Mouse (Mus musculus): ENCODE data around the gene Npas1.

DNA sequence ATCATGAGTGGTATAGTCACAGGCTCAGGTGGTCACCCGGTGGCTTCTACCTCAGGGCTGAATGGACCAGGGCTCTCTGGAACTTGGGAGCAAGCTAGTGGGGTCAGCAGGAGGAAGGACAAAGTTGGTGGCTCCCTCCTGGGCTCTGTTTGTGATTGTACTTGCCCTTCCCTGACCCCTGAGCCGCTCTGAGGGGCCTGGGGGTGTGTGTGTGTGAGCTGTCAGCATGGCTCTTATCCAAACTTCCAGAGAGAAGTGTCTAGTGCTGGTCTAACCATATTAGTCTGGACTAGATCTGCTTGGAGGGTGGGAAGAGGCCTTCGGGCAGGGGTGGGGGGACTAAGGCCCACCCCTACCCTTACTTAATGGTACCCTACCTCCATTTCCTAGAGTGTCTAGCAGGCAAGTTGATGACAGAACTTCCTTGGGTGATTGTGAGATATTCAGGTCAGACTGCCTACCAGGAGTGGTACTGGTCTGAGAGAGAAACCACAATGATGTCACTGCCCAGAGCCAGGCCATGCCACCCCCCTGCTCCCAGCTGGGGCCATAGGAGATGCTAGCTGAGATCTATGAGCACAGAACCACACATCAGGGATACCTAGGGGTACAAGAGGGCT, 44.1 kb downstream of the Npas1 start:
- TF ChIP-seq ZC3H11A (IDR thresholded peaks at IDR 0.05; ENCODE audit: borderline replicate concordance, low read depth, low read length) (no peak), CHD2 (IDR thresholded peaks at IDR 0.05; ENCODE audit: low read depth, low read length) (no peak), MAFK (IDR thresholded peaks at IDR 0.05; ENCODE audit: insufficient read depth, low read depth, low read length) (no peak), ZNF384 (IDR thresholded peaks at IDR 0.05; ENCODE audit: low read depth, low read length) (no peak), HCFC1 (IDR thresholded peaks at IDR 0.05; ENCODE audit: borderline replicate concordance, insufficient read depth, low read length) (no peak)
